Mouse (Mus musculus) heart, embryonic 13.5 days (tissue): ENCODE data around the gene Slc5a11. TPM values are rescaled to one million over a fixed set of nuclear protein-coding genes. Genes with fewer than 3 reads are reported as not detected.

Source experiments
- ATAC-seq: fragments of 200-750 bp; cut with Nextera tagmentation; 2 replicates; pipeline ENCODE4 v1.8.0; 2017; ENCODE audit warnings: moderate TSS enrichment; ENCODE audit not compliant: insufficient number of reproducible peaks, low FRiP score, low TSS enrichment; ENCODE audit errors: extremely low read depth
- H3K27ac ChIP-seq: fragments of 300-500 bp; sonication (generic); replicated peaks from 2 replicates; pipeline ENCODE4 v1.5.1; 2015; ENCODE audit warnings: moderate library complexity, mild to moderate bottlenecking, inconsistent platforms
- H3K27me3 ChIP-seq: fragments of 300-500 bp; sonication (generic); replicated peaks from 2 replicates; pipeline ENCODE4 v1.6.1; 2015; ENCODE audit warnings: mild to moderate bottlenecking, inconsistent platforms
- H3K36me3 ChIP-seq: fragments of 300-500 bp; sonication (generic); 2 replicates; pipeline ENCODE4 v1.6.1; 2015; ENCODE audit warnings: mild to moderate bottlenecking, inconsistent platforms
- H3K4me1 ChIP-seq: fragments of 300-500 bp; sonication (generic); 2 replicates; pipeline ENCODE4 v1.6.1; 2015; ENCODE audit warnings: inconsistent platforms
- H3K4me2 ChIP-seq: fragments of 300-500 bp; sonication (generic); 2 replicates; pipeline ENCODE4 v1.6.1; 2015; ENCODE audit warnings: inconsistent platforms, mild to moderate bottlenecking, moderate library complexity
- H3K4me3 ChIP-seq: fragments of 300-500 bp; sonication (generic); 2 replicates; pipeline ENCODE4 v1.5.1; 2015; ENCODE audit warnings: moderate library complexity, mild to moderate bottlenecking, inconsistent platforms
- H3K9ac ChIP-seq: fragments of 300-500 bp; sonication (generic); 2 replicates; pipeline ENCODE4 v1.6.1; 2015; ENCODE audit warnings: inconsistent platforms, mild to moderate bottlenecking, moderate library complexity
- H3K9me3 ChIP-seq: fragments of 300-500 bp; sonication (generic); 2 replicates; pipeline ENCODE4 v1.6.1; 2016; ENCODE audit warnings: inconsistent platforms
- WGBS: fragments of 180-500 bp; shearing (Covaris S2); methylation state at CpG from one replicate; pipeline ENCODE4 v1.1.7; 2015; ENCODE audit warnings: mixed read lengths; 5-methylcytosine and 5-hydroxymethylcytosine counted together
- polyA plus RNA-seq: library from polyadenylated mRNA; unstranded; fragments of >200 nt; fragmentation: Nextera tagmentation; extraction: Ambion mirVana; gene quantifications from 2 replicates; pipeline ENCODE4 v1.2.1, GENCODE M21; 2015

Slc5a11 gene
- polyA plus RNA-seq, 1 experiment from 2014 or later: 0.28 TPM

GRCm38 (mm10) chr7:123242241-123242640 lies 27.7 kb downstream of the Slc5a11 start:
- Histone ChIP-seq H3K9me3 (no peaks in the 10 kb centered on the region), H3K4me1 (peaks cover 40% of the 10 kb centered on the region), H3K27ac (no peak overlapping the region), H3K9ac (no peak overlapping the region), H3K27me3 (no peaks in the 10 kb centered on the region), H3K4me2 (no peak overlapping the region), H3K4me3 (no peak overlapping the region), H3K36me3 (no peaks in the 10 kb centered on the region)
- ATAC-seq: no peak
- WGBS: 86% methylated on average over 7 of the region's 7 CpGs

GRCm38 (mm10) chr7:123244833-123245232 lies 30.3 kb downstream of the Slc5a11 start:
- H3K4me2 ChIP-seq: no peak overlapping the region
- no peak overlapping the region for H3K27ac ChIP-seq
- no peak overlapping the region for H3K4me3 ChIP-seq
- H3K9ac ChIP-seq: no peak overlapping the region
- H3K4me1 ChIP-seq: peaks cover 40% of the 10 kb centered on the region
- H3K27me3 ChIP-seq: no peaks in the 10 kb centered on the region
- 14% methylated on average over 1 of the region's 1 CpGs for whole genome bisulfite sequencing
- no peak for ATAC-seq
- H3K36me3 ChIP-seq: no peaks in the 10 kb centered on the region
- H3K9me3 ChIP-seq: no peaks in the 10 kb centered on the region

DNA sequence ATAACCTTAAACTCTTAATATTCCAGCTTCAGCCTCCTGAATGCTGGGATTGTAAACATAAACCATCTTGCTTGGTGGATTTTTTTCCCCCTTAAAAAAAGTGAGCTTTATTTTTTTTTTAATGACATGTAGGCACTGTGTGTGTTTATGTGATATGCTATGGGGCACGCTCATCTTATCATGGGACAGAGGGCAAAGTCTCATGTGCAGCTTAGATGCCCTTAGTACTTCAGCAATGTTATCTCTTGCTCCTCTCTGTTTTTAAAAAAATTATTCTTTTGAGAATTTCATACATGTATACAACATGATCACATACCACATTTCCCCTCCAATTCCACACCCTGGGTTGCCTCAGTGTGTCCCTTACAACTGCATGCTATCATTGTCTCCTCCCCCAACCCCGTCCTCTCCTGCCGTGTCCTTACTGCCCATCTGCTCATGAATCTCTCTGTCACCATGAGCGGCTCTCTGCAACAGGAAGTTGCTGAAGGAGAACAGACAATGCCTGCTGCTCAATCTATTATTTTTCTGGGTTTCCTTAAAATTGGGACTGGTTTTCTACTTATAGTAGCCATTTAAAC lies 32.0 kb downstream of the Slc5a11 start:
- Histone ChIP-seq H3K9ac (no peak overlapping the region), H3K4me1 (peaks cover 30% of the 10 kb centered on the region), H3K9me3 (no peaks in the 10 kb centered on the region), H3K4me3 (no peak overlapping the region), H3K4me2 (no peak overlapping the region), H3K27me3 (no peaks in the 10 kb centered on the region), H3K36me3 (no peaks in the 10 kb centered on the region), H3K27ac (no peak overlapping the region)
- 42% methylated on average over 4 of the region's 4 CpGs for WGBS
- no peak for ATAC-seq

DNA sequence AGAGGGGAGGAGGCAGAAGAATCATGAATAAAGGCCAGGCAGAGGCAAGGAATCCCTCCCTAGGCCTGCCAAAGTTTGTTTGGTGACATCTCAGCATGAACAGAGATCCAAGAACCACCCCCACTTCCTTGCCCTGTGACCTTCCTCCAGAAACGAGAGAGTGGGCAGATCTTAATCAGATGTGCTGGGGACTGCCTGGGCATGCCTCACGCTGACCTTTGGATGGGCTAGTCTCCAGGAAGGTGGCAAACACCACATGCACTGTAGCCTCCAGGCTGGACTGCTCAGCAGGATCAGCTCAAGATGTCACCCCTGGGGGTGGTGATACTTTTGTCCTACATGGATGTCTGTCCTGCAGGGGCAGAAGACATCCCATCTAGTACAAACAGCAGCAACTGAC lies 33.6 kb downstream of the Slc5a11 start:
- no peaks in the 10 kb centered on the region for H3K36me3 ChIP-seq
- H3K27me3 ChIP-seq: no peaks in the 10 kb centered on the region
- H3K4me3 ChIP-seq: no peak overlapping the region
- H3K9ac ChIP-seq: no peak overlapping the region
- no peaks in the 10 kb centered on the region for H3K9me3 ChIP-seq
- 41% methylated on average over 2 of the region's 2 CpGs for WGBS
- ATAC-seq: no peak
- H3K4me1 ChIP-seq: peaks cover 24% of the 10 kb centered on the region
- no peak overlapping the region for H3K4me2 ChIP-seq
- no peak overlapping the region for H3K27ac ChIP-seq

GRCm38 (mm10) chr7:123251343-123251742 lies 36.8 kb downstream of the Slc5a11 start:
- no peaks in the 10 kb centered on the region for H3K9me3 ChIP-seq
- no peaks in the 10 kb centered on the region for H3K36me3 ChIP-seq
- 0 out of 2 replicates have a peak, but pooled peaks cover 3% of the 10 kb centered on the region for H3K4me1 ChIP-seq
- no peak overlapping the region for H3K4me3 ChIP-seq
- 60% methylated on average over 6 of the region's 6 CpGs for WGBS
- no peak overlapping the region for H3K27ac ChIP-seq
- ATAC-seq: no peak
- no peak overlapping the region for H3K4me2 ChIP-seq
- no peaks in the 10 kb centered on the region for H3K27me3 ChIP-seq
- no peak overlapping the region for H3K9ac ChIP-seq

GRCm38 (mm10) chr7:123253396-123253795 lies 38.8 kb downstream of the Slc5a11 start:
- Histone ChIP-seq H3K36me3 (no peaks in the 10 kb centered on the region), H3K9ac (no peak overlapping the region)

GRCm38 (mm10) chr7:123254196-123254970 lies 39.8 kb downstream of the Slc5a11 start:
- Histone ChIP-seq H3K9ac (no peak overlapping the region), H3K4me2 (no peak overlapping the region), H3K27ac (no peak overlapping the region), H3K27me3 (no peaks in the 10 kb centered on the region), H3K4me1 (peaks cover 17% of the 10 kb centered on the region), H3K4me3 (no peak overlapping the region), H3K36me3 (no peaks in the 10 kb centered on the region), H3K9me3 (no peaks in the 10 kb centered on the region)
- no peak for ATAC-seq
- 87% methylated on average over 14 of the region's 14 CpGs for WGBS

More at GRCm38 (mm10) chr7:123253396-123253795, 38.8 kb downstream of the Slc5a11 start:
- no peak overlapping the region for H3K27ac ChIP-seq
- H3K4me2 ChIP-seq: no peak overlapping the region
- no peak overlapping the region for H3K4me3 ChIP-seq
- 83% methylated on average over 7 of the region's 7 CpGs for WGBS
- H3K4me1 ChIP-seq: peaks cover 9% of the 10 kb centered on the region
- H3K27me3 ChIP-seq: no peaks in the 10 kb centered on the region
- ATAC-seq: no peak
- H3K9me3 ChIP-seq: no peaks in the 10 kb centered on the region

GRCm38 (mm10) chr7:123258103-123258502 lies 43.5 kb downstream of the Slc5a11 start:
- no peak overlapping the region for H3K4me3 ChIP-seq
- WGBS: 50% methylated on average over 8 of the region's 8 CpGs
- no peaks in the 10 kb centered on the region for H3K27me3 ChIP-seq
- H3K4me1 ChIP-seq: peaks cover 17% of the 10 kb centered on the region
- H3K4me2 ChIP-seq: no peak overlapping the region
- ATAC-seq: no peak
- H3K9me3 ChIP-seq: no peaks in the 10 kb centered on the region
- no peak overlapping the region for H3K27ac ChIP-seq
- no peaks in the 10 kb centered on the region for H3K36me3 ChIP-seq
- H3K9ac ChIP-seq: no peak overlapping the region

DNA sequence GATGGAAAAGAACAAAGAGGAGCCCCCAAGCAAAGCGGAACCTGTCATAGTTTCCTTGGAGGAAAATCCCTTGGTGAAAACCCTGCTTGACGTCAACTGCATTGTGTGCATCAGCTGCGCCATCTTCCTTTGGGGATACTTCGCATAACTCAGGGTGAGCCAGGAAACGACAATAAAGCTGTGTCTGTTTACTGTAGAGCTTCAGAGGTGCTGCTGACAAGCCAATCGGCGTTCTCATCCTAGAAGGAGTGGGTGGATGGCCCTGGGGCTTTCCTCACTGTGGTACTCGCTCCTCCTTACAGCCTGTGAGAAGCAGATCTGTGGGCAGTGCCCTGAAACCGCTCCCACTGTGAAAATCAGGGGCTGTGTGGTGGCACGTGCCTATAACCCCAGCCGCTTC lies 58.5 kb downstream of the Slc5a11 start:
- ATAC-seq: no peak
- no peaks in the 10 kb centered on the region for H3K27me3 ChIP-seq
- no peak overlapping the region for H3K9ac ChIP-seq
- no peak overlapping the region for H3K4me2 ChIP-seq
- H3K4me3 ChIP-seq: no peak overlapping the region
- 0 out of 2 replicates have a peak, but pooled peaks cover 2% of the 10 kb centered on the region for H3K4me1 ChIP-seq
- WGBS: 44% methylated on average over 11 of the region's 11 CpGs
- no peak overlapping the region for H3K27ac ChIP-seq
- H3K36me3 ChIP-seq: peaks cover 11% of the 10 kb centered on the region
- H3K9me3 ChIP-seq: no peaks in the 10 kb centered on the region

DNA sequence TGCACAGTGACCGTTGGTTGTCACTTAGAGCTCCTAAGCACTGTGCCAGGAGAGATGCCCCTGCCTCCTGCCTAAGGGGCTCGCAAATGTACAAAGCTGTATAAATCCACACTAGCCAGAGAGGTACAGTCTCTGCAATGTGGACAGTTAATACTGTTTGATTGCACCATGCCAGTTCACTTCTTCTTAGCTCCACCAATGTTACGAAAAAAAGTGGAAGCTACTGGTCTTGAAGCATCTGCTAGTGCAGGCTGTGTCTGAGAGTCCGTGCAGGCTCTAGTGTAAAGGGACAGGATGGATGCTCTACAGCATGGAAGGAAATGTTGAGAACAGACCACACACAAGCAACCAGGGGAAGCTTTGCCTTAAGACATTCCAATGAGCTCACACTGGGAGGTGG lies 62.0 kb downstream of the Slc5a11 start:
- Histone ChIP-seq H3K4me1 (0 out of 2 replicates have a peak, but pooled peaks cover 2% of the 10 kb centered on the region), H3K9me3 (no peaks in the 10 kb centered on the region), H3K27ac (no peak overlapping the region), H3K4me3 (no peak overlapping the region), H3K4me2 (no peak overlapping the region), H3K36me3 (peaks cover 42% of the 10 kb centered on the region), H3K27me3 (no peaks in the 10 kb centered on the region), H3K9ac (no peak overlapping the region)
- 88% methylated on average over 4 of the region's 4 CpGs for WGBS
- ATAC-seq: no peak

DNA sequence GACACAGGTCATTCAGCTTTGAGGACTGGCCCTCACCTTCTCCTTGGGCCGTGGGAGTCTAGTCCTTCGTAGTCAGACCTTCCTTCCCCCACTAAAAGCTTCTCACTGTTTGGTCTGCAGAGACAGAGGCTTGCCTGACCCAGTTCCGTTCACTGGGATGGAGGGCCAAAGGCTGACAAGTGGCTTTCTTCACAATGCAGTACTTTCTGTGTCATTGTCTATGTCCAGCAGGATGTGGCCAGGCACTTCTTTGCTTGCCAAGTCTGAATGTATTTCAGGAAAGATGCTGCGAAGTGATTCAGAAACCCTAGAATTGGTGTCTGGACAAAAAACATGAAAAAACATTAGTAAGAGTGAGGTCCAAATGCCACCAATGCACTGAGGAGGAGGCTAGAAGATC lies 65.2 kb downstream of the Slc5a11 start:
- no peak overlapping the region for H3K9ac ChIP-seq
- H3K27ac ChIP-seq: no peak overlapping the region
- no peak for ATAC-seq
- peaks cover 8% of the 10 kb centered on the region for H3K4me1 ChIP-seq
- no peak overlapping the region for H3K4me2 ChIP-seq
- WGBS: 87% methylated on average over 4 of the region's 4 CpGs
- peaks cover 53% of the 10 kb centered on the region for H3K36me3 ChIP-seq
- no peaks in the 10 kb centered on the region for H3K9me3 ChIP-seq
- H3K27me3 ChIP-seq: no peaks in the 10 kb centered on the region
- H3K4me3 ChIP-seq: no peak overlapping the region

DNA sequence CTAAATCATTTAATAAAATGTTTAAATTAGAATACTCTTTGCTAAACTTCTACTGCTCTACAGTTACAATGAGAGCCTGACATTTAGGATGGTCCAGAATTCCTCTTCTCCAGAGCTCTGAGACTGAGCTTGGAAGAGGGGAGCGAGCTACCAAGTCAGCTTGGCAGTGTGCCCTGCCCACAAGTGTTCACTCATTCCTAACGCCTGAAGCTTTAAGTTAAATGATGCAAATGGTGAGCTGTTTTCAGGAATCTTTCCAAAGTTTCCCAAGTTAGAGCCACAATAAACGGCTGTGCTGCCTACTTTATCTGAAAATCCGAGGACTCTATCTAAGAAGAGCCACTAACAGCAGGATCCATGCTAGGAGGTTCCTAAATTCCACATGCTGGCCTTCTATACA lies 69.2 kb downstream of the Slc5a11 start:
- WGBS: 47% methylated on average over 4 of the region's 4 CpGs
- no peaks in the 10 kb centered on the region for H3K27me3 ChIP-seq
- H3K4me3 ChIP-seq: no peak overlapping the region
- no peak overlapping the region for H3K27ac ChIP-seq
- peaks cover 14% of the 10 kb centered on the region for H3K4me1 ChIP-seq
- H3K4me2 ChIP-seq: no peak overlapping the region
- no peaks in the 10 kb centered on the region for H3K9me3 ChIP-seq
- no peak overlapping the region for H3K9ac ChIP-seq
- no peak for ATAC-seq
- H3K36me3 ChIP-seq: peaks cover 70% of the 10 kb centered on the region
